Mouse (Mus musculus) liver, embryonic 14.5 days (tissue): ENCODE results near the gene Cnot2.

ENCODE experiments used
- CTCF ChIP-seq: IDR thresholded peaks from 2 replicates; pipeline ENCODE4 v1.5.1; 2016; ENCODE audit warnings: antibody characterized with exemption, low read depth, control low read depth
- EP300 ChIP-seq: IDR thresholded peaks from 2 replicates; pipeline ENCODE4 v1.6.1; 2016; ENCODE audit warnings: antibody characterized with exemption, low read depth

DNA sequence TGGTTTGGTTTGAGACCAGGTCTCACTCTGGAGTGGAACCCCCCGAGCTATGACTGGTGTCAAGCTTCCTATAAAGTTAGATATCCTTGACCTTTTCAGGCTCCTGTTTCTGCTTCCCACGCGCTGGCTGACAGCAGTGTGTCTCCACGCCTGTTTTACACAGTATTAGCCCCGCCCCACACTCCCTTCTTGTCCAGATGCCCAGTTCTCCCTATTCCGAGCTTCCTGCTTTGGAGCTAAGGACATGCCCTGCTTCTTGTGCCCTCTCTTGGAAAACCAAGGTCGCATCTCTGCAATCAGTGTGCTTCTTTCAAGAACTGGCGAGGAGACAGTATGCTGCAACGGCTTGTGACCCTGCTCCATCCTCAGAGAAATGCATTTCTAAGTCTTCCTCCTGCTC is 130.7 kb downstream of the Cnot2 start:
- TF ChIP-seq CTCF: no peak
- TF ChIP-seq EP300: no peak
